Mouse (Mus musculus) mature B cell (primary cell): ENCODE results near the gene Prss34.

Source experiments
- in situ Hi-C: fragments of 300-500 bp; cut with MboI; formaldehyde crosslinking; loops from 2 replicates; pipeline ENCODE4 v1.14.3; 2019

Prss34 gene

DNA sequence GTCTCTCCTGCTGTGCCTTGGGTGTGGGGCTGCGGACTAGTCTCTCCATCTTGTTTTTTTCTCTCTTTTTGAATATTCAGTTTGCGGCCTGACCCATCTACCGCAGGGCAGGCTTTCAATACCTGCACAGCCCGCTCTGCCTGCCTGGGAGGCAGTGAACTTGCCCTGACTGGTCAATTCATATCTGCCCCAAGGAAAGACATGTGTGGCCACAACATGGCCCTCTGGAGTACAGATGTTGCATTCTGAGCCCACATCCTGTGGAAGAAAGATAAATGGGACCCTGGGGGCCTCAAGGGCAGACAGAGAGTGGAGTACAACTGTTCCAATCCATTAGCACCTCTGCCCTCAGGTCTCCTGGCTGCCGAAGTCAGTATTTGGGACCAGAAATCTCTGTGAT, at the start of gene Prss34:
Gene Prss34, plus strand, starts transcription at position 301 of the 400 bp plus-strand sequence.
- in situ Hi-C loops, result no loop called here

DNA sequence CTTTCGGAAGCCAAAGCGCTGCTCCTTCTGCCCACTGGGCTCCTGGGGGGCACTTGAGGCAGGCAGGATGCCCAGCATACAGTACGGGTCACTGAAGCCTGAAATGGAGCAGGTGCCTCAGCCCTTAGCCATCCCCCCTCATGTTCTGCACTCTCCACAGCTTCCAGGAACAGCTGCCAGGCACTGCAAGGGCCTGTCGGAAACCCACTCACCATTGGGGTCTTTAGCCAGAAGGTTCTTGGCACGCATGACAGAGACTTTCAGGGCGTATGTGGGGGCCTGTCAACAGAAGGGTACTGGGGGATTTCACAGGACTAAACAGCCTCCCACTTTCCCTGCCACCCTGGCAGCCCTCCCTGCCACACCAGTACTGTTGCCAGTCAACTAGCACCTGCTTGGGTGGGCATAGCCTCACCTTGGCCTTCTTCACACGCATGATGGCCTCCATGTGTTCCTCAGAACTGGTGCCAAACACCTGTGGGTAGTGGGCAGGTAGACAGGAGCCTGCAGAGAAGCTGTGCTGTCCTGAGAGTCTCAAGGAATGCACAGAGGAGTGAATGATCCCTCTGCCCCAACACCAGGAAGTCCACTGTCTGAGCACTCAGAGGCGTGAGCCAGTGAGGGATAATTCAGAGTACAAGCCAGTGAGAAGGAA, 47.9 kb upstream of the Prss34 start:
- in situ Hi-C loops, result no loop called here

DNA sequence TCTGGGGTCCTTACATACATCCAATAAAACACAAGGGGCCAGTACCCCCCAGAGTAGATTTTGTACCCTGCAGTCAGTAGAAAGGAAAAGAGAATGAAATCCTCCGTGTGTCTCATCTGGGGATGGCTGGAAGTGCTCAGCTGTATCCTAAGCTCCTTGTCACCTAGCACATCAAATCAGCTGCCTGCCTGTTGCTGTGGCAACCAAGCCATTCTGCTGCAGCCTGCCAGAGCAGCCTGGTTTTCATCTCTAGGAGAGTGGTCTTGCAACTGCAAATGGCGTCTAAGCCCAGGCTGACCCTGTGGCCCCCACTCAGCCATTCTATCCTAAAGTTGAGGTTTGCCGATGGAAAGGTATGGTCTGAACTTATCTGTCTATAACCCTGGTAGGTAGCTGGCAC, 45.6 kb upstream of the Prss34 start:
- in situ Hi-C loops, result no loop called here

DNA sequence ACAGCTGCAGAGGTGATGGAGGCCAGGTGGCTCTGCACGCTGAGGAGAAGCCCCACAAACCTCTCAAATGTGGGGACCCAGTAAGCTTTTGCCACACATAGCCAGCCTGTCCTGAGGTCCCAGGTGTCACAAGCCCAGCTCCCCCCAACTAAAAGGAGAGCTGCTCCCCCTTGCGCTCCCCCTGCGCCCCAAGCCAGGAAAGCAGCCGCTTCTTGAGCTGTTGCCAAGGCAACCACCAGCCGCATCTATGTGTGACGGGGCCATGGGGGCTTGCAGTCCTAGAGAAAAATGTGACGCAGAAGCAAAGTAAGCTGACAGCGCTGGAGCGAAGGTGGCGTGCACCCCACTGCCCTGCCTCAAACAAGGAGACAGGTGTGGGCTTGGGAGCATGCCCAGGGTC, 44.4 kb upstream of the Prss34 start:
- in situ Hi-C loops, result no loop called here

DNA sequence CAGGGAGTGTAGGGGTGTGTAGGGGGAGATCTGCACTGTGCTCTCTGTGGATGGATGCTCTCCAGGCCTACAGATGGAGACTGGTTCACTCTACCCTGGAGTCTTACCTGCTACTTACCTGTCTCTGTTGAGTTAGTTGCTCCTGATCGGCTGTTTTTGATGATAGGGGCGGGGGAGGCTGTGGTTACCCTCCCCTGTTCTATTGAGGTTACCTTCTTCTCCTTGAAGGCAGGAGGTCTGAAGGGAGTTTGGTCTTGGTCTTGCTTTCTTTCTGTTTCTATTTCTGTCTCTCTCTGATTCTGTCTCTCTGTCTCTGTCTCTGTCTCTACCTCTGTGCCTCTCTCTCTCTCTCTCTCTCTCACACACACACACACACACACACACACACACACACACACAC, 43.1 kb upstream of the Prss34 start:
- in situ Hi-C loops, result no loop called here

DNA sequence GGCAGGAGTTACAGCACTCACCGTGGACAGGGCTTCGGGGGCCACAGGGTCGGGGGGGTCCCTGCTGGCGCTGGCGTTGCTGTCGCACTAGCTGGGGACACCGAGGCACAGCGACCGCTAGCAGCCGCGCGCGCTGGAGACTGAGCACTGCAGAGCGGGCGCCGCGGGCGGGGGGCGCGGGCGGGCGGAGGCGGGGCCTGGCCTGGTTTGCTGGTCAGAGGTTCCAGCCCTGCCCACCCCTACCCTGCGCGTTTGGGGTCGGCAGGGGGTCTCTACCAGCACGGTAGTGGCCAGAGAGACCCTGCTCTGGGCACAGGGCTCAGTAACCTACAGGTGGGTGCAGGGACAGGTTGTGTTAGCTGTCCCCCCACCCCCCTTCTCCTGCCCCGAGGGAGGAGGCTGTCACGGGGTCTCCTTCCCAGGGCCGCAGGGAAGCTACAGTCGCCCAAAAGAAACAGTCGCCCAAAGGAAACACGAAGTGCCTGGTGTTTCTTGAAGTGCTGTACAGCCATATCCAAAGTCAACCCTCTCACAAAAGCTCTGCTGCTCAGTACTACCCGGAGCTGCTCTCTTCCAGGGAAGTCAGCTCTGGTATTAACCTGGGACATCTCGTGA, 41.9 kb upstream of the Prss34 start, which contains the start of gene Baiap3:
Gene Baiap3, minus strand, starts transcription at position 225 of the 615 bp plus-strand sequence.
- in situ Hi-C loops, result no loop called here

DNA sequence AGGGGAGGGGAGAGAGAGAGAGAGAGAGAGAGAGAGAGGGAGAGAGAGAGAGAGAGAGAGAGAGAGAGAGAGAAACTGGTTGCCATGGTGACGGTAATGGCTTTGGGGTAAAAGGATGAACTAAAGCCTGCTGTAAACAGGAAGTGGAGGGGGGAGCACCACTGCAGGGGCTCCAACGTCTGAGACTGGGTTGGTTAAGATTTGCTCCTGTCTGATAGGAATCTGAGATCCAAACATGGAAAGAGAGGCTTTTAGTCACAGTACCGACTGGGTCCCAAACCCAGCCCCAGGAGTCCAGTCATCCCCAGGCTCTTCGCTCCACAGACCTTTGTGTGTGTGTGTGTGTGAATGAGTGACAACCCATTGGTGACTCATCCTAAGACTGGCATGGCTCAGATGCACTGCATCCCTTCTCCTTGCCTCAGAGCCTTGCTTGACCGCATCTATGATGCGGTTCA, 40.4 kb upstream of the Prss34 start:
- in situ Hi-C loops, result no loop called here

DNA sequence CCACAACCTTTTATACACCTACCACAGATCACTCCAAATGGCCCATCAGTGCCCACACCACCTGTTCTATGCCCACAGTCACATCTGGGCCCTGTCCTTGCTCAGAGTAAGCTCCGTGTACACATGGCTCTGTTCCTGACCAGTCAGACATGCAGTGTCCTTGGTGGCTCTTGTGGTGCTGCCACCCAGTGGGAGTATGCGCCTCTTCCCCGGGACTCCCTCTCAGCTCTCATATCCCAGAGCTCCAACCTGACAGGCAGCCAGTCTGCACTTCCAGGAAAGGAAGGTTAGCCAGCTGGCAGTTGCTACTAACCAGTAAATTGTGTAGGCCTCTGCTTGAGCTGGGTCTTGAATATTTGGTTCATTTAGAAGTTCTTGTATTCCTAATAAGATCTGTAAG, 33.7 kb upstream of the Prss34 start:
- in situ Hi-C loops, result no loop called here

DNA sequence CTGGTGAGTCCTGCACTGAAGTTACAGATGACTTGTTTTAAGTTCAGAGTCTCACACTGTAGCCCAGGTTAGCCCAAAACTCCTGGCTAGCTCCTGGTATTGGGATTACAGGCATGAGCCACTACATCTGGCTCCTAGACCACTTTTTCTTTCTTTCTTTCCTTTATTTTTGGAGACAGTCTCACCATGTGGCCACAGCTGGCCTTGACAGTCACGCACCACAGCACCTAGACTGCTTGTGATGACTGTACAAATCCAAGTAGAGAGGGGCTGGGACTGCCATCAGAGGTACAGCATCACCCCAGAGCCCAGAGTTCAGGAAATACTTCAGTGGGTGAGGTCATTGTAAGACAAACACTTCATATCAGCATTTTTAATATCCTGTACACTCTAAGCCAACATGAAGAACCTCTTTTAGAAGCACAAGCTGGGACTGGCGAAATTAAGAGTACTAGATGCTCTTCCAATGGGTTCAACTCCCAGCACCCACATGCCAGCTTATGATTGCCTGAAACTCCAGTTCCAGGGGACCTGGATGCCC, 27.3 kb upstream of the Prss34 start:
- in situ Hi-C loops, result loop anchor here (5.0 kb wide), 1 partner anchor 149 kb away; the partner anchor contains the start of gene Ptx4

DNA sequence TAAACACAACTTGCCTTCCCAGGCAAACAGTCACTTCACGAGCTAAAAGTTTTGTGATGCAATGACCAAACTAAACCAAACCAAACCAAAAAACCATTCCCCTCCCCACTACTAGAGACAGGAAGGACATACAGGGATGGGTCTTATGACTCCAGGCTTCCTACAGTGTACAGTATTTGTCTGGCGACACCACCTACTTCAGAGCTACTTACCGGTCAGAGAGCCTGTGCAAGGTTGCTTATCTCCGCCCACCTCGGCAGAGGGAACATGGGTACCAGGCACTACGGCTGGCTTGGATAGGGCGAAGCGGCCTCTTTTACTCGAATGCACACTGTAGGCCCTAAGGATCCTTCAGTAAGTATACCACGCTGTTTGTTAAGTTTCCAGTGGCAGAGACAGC, 25.9 kb upstream of the Prss34 start:
- in situ Hi-C loops, result loop anchor here (5.0 kb wide), 1 partner anchor 150 kb away; the partner anchor contains the start of gene Ptx4

DNA sequence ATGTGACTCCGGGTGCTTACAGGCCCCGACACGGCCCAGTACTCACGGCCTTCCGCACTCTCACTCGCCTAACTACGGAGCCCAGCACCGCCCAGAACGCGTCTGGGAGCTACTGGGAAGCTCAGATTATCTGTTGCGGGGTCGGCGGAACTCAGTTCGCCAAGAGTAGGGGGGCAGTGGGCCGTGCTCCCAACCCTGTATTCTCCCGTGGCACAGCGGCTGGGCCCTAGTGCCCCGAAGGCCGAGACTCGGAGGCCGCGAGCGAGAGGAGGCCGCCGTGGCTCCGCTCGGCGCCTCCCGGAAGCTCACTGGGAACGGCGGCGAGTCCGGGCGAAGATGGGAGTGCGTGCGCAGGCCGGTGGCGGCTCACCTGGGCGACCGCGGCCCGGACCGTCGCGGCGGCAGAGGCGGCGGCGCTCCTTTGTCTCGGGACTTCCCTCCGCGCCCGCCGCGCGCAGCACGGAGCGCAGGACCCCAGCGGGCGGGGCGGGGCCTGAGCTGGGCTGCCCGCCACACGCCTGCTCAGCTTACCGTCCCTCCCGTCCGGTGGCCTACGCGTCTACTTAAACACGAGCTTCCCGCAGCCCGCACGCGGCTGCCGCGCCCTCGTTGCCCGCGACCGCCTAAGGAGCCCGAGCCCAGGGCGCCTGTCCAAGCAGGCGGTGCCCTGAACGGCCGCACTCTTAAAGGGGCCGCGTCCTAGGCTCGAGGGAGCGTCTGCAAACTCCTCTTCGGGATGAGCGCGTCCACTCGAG, 25.1 kb upstream of the Prss34 start:
- in situ Hi-C loops, result loop anchor here (5.0 kb wide), 1 partner anchor 151 kb away; the partner anchor contains the start of gene Ptx4

DNA sequence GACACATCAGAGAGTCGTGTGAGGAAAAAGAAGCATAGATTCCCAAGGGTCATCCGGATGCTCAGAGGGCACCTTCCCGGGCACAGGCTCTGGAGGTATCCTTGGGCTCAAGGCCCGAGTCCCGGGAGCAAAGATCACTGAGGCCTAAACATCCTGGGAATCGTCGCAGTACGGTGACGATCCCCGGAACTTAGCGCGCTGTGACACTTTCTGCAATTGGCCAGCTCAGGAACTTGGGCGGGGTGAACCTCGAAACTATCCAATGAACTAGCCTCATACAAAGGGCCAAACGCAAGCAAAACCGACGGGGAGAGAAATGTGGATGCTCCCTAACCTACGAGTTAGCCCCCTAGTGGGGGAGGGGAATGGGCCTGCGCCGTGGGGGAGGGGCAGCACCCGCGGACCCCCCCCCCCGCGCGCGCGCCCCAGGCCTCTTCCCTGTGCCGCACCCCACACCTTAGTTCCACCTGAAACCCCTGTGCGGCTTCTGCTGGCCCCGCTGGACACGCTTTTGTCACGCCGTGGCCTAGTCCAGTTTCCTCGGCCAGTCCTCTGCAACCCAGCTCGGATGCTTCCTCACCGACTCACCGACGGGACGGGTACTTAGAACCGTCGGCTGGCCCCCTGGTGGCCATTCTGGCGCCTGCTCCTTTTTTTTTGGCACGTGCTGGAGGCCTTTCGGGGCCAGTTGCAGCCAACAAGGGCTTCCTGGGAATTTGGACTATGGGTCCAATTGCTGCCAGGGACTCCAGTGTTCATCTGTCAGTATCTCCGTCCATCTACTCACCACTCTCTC, 24.3 kb upstream of the Prss34 start:
- in situ Hi-C loops, result loop anchor here (5.0 kb wide), 1 partner anchor 152 kb away; the partner anchor contains the start of gene Ptx4

DNA sequence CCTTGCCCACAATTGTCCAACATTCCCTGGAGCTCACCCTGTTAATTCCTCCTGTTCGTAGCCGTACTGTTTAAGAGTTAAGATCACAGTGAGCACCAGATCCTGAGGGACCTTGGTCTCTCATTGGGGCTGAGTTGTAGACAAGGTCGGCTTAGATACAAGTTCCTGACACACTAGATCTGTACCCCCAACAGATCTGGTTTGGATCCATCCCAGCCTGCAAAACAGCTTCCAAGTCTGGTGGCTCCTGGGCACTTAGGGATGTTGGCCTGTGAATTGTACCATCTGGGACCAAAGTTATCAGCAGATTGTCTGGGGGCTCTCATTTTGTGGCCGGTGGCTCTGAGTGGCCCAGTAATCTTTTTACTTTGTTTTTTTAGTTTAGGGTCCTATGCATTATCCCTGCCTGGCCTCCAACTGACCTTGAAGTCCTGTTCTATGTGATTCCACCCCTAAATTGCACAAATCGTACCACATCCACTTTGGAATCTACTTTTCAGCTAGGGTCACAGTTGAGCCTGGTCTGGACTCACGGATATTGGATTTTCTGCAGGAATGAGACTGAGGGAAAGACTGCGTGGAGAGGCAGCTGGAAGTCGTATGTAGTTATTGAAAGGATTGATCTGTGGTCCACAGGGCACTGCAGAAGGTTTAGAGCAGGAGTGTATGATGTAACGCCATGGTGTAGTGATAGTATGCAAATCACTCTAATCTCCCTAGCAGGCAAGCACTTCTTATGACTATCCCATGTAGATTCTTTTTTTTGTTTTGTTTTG, 23.4 kb upstream of the Prss34 start, which contains the start of gene Ube2i:
Gene Ube2i, minus strand, starts transcription at position 52 of the 776 bp plus-strand sequence.
- in situ Hi-C loops, result loop anchor here (5.0 kb wide), 1 partner anchor 152 kb away; the partner anchor contains the start of gene Ptx4

DNA sequence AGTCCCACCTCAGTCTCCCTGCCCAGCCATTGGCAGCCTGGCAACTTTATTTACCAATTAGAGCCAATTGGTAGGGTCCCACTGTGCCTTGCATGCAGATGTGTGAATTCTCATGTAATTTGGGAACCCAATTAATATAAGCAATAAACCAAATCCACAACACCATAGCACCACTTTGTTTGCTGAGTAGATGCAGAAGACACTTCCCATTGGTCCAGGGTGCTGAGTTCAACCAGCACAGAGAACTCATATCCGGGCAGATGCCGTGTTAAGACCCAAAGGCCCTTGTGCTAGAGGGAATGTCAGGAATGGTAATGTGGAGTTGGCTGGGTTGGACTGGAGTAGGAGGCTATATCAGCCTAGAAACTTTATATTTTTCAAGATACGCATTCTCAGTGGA, 22.4 kb upstream of the Prss34 start:
- in situ Hi-C loops, result no loop called here

DNA sequence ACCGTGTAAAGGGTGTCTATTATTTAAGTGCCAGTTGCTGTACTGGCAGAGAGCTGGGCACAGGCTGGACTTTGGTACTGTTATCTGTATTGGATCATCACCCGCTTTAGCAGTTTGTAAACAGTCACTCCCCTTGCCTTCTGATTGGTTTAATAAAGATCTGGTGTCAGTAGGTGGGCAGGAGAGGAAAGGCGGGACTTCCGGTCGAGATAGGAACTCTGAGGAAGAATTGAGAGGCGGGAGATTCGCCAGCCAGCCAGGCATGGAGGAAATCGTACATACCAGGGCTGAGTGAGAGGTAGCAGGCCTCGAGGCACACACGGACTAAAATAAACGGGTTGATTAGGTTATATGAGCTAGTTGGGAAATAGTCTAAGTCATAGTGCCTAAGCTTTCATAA, 16.1 kb upstream of the Prss34 start:
- in situ Hi-C loops, result no loop called here

DNA sequence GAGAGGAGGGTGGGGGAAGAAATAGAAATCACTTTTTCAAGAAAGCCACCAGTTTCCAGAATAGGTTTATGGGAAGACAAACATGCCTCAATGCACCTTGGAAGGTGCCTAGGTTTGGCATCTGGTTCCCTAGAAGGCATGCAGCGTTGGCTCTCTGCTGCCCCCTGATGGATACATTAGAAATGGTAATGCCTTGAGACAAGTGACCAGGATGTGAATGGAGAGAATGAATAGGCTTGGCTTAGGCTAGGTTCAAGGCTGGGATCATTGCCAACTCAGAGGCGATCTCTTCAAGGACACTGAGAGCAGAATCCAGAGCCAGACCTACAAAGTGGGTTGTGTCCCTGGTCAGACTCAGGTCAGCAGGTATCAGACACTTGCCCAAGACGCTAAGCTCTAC, 13.2 kb upstream of the Prss34 start:
- in situ Hi-C loops, result no loop called here

DNA sequence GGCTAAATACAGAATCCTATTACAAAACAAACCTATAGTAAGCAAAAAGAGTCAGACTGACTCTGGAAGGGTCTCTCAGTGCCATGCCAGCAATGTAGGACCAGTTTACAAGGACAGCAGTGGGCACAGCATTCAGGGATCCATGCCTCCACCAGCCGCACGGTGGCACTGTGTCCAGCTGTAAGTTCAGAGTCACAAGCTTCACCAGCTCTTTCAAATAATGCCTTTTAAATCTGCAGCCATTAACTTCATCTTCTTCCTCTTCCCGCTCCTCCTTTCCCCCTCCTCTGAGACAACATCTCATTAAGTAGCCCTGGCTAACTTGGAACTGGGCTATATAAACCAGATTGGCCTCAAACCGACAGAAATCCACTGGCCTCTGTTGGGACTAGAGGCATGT, 9.4 kb upstream of the Prss34 start:
- in situ Hi-C loops, result no loop called here

DNA sequence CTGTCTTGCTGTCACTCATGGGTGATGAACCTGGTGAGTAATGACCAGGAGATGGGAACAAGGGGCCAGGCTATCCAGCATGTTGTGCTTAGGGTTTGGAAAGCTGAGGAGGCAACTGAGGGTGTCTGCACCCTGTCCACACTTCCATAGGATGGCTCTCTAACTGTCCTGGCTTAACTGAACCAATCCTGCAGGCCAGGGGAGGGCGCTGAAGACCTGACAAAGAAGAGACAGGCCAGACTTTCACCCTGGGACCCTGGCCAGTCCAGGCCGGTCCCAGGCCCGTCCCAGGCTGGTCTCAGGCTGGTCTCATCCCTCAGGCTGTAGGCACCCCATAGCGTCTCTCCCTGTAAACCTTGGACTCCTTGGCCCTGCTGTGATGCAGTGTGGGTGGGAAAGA, 7.8 kb upstream of the Prss34 start:
- in situ Hi-C loops, result no loop called here

DNA sequence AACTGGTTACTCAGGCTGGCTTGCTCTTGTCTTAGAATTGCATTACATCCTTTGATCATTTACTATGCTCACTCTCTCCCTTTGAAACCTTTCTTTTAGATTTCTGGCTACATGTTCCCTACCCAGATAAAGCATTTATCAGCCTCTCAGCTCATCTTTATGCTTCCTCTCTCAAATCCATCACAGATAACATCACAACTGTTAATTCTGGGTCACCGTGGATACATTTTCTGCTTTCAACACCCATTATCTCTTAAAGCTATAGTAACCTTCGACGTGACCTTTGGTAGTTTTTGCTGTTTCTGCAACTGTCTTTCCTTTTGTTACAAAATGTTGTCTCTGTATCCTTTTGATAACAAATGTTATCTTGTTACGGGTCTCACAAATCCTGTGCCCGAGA, 4.7 kb upstream of the Prss34 start:
- in situ Hi-C loops, result no loop called here

DNA sequence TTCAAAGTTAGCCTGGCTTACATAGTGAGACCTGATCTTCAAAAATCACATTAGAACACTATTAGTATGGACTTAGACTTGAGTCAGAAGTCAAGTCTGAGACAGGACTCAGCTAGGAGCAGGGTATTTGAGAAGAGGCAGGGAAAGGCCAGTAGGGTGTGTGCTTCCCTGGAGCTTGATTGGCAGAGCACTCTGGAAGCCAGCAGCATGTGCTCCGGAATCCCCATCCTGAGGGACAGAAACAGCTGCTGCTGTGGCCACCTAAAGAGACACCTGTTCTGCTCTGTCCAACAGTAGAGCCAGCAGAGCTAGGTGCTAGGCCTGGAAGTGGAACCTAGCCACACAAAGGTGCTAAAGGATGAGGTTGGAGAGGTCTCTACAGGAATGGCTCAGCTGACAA, 4.1 kb upstream of the Prss34 start:
- in situ Hi-C loops, result no loop called here

DNA sequence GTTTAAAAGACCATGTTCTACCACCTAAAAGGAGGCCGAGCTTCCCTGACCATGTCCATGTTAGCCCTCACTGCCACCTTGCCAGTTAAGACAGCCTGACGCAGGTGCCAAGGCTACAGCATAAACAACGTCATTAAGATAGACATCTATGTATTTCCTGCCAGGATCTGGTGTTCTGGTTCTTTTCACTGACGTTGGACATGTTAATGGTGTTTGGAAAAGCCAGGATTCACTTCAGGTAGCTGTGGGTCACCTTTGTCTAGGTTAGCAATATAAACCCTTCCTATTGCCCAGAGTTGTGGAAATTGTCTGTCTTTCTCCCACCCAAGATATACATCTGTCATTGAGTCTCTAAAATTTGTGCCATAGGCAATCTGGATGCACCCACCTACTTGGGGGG, 10.2 kb downstream of the Prss34 start, which contains the start of gene Prss28:
Gene Prss28, plus strand, starts transcription at position 301 of the 400 bp plus-strand sequence.
- in situ Hi-C loops, result no loop called here
